Comparison of ENCODE assay signal across 16 mouse cellular contexts in the genomic region with DNA sequence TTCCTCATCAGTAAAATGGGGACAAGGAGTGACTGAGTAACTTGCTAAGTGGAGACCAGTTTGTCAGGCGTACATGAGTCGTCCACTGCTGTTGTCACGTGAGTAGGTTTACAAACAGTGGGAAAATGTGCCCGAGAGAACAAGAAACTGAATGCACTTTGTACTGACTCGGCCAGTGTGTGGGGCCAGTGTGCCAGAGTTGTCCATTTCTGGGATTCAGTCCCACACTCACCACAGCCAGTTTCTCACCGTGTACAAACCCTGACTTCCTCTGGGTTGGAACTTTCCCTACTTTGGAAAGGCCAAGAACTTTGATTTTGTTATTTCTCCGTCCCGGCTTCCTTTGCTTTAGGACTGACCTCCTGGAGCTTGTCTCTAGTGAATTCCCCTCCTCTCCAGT. TPM values are rescaled to one million over a fixed set of nuclear protein-coding genes. Genes with fewer than 3 reads are reported as not detected.
DNase-seq lines count a peak whose midpoint lies in the region; ATAC-seq and TF ChIP-seq lines count a peak whose summit lies in the region.
"Had no signal": no experiment of that assay in that cellular context is flagged by ENCODE, and none has a peak within 500 bp of the region (broad histone marks: within the 10 kb centered on the region; RNA-seq: fewer than 3 reads in every experiment).

No protein-coding gene starts in this region.

- peak overlapping the region; percentile 46; the same call in 1 of the 2 replicates for H3K27ac ChIP-seq in hindbrain, postnatal 0 days
- H3K27ac ChIP-seq in hindbrain, embryonic 16.5 days (ENCODE audit: low read depth, low read length): no peak overlapping the region
- no peak overlapping the region for H3K27ac ChIP-seq in liver, embryonic 16.5 days (ENCODE audit: low read length)
- H3K27ac ChIP-seq: embryonic facial prominence, embryonic 10.5 days; forebrain, embryonic 15.5 days; hindbrain, embryonic 13.5 days; midbrain, embryonic 15.5 days; neural tube, embryonic 15.5 days had no signal

- TF ChIP-seq CTCF in hindbrain, postnatal 0 days (IDR thresholded peaks at IDR 0.05; ENCODE audit: low read depth): no peak
- no peak for TF ChIP-seq CTCF in lung, adult 2 months (IDR thresholded peaks at IDR 0.05; ENCODE audit: insufficient read depth, low read length)

- H3K36me3 ChIP-seq in hindbrain, postnatal 0 days (ENCODE audit: insufficient read depth, low read length): peaks cover 26% of the 10 kb centered on the region
- H3K36me3 ChIP-seq in hindbrain, embryonic 16.5 days (ENCODE audit: control insufficient read depth, insufficient read depth, low read length): peaks cover 18% of the 10 kb centered on the region
- peaks cover 41% of the 10 kb centered on the region for H3K36me3 ChIP-seq in liver, embryonic 16.5 days (ENCODE audit: control insufficient read depth, insufficient read depth)

- no peak overlapping the region for H3K9ac ChIP-seq in hindbrain, postnatal 0 days (replicated peaks; ENCODE audit: low read length)
- H3K9ac ChIP-seq in hindbrain, embryonic 16.5 days (ENCODE audit: low read depth, low read length): no peak overlapping the region
- no peak overlapping the region for H3K9ac ChIP-seq in liver, embryonic 16.5 days (ENCODE audit: low read depth, low read length)
- H3K9ac ChIP-seq: forebrain, embryonic 15.5 days; midbrain, embryonic 15.5 days; neural tube, embryonic 15.5 days had no signal

- peaks cover 3% of the 10 kb centered on the region; the same call in 1 of the 2 replicates for H3K4me1 ChIP-seq in hindbrain, postnatal 0 days (ENCODE audit: insufficient read depth, low read length)
- H3K4me1 ChIP-seq in hindbrain, embryonic 16.5 days (ENCODE audit: control insufficient read depth, insufficient read depth, low read depth, low read length): peaks cover 7% of the 10 kb centered on the region
- H3K4me1 ChIP-seq in lung, adult 2 months (ENCODE audit: control insufficient read depth, insufficient read depth, low read length): peaks cover 17% of the 10 kb centered on the region; the same call in 1 of the 2 replicates
- peaks cover 35% of the 10 kb centered on the region for H3K4me1 ChIP-seq in liver, embryonic 16.5 days (ENCODE audit: control insufficient read depth, low read depth, low read length)

- peak; percentile 44; the same call in 1 of the 2 replicates for ATAC-seq in hindbrain, postnatal 0 days
- no peak for ATAC-seq in hindbrain, embryonic 16.5 days
- ATAC-seq in liver, embryonic 16.5 days (ENCODE audit: low read depth): peak; percentile 27; the same call in 1 of the 2 replicates
- no peak for ATAC-seq in granulocyte monocyte progenitor cell, adult 5-6 weeks (replicated peaks; ENCODE audit: poor library complexity, severe bottlenecking)
- ATAC-seq: forebrain, embryonic 15.5 days; midbrain, embryonic 15.5 days had no signal

- no peak overlapping the region for H3K4me3 ChIP-seq in hindbrain, postnatal 0 days (ENCODE audit: low read length)
- no peak overlapping the region for H3K4me3 ChIP-seq in hindbrain, embryonic 16.5 days (ENCODE audit: low read length)
- H3K4me3 ChIP-seq in lung, adult 2 months (replicated peaks; ENCODE audit: extremely low read depth, low read depth, low read length): no peak overlapping the region
- no peak overlapping the region for H3K4me3 ChIP-seq in liver, embryonic 16.5 days (ENCODE audit: low read depth, low read length)
- H3K4me3 ChIP-seq: embryonic facial prominence, embryonic 10.5 days; forebrain, embryonic 15.5 days; hindbrain, embryonic 13.5 days; midbrain, embryonic 15.5 days; neural tube, embryonic 15.5 days had no signal

- no peak for TF ChIP-seq POLR2A in lung, adult 2 months (IDR thresholded peaks at IDR 0.05; ENCODE audit: borderline replicate concordance, extremely low read depth, low read depth, low read length)

- H3K4me2 ChIP-seq in hindbrain, postnatal 0 days (ENCODE audit: low read depth, low read length): no peak overlapping the region
- no peak overlapping the region for H3K4me2 ChIP-seq in hindbrain, embryonic 16.5 days (ENCODE audit: low read length)
- H3K4me2 ChIP-seq in liver, embryonic 16.5 days (ENCODE audit: low read depth, low read length): no peak overlapping the region
- H3K4me2 ChIP-seq: forebrain, embryonic 15.5 days; heart, embryonic 11.5 days; hindbrain, embryonic 13.5 days; midbrain, embryonic 15.5 days; neural tube, embryonic 15.5 days had no signal

- H3K9me3 ChIP-seq in hindbrain, postnatal 0 days (ENCODE audit: low read length): no peaks in the 10 kb centered on the region
- H3K9me3 ChIP-seq in hindbrain, embryonic 16.5 days (ENCODE audit: control insufficient read depth, low read length): no peaks in the 10 kb centered on the region
- no peaks in the 10 kb centered on the region for H3K9me3 ChIP-seq in liver, embryonic 16.5 days (replicated peaks; ENCODE audit: control insufficient read depth, low read length)
- H3K9me3 ChIP-seq: embryonic facial prominence, embryonic 10.5 days; forebrain, embryonic 15.5 days; hindbrain, embryonic 13.5 days; midbrain, embryonic 15.5 days; neural tube, embryonic 15.5 days had no signal

- peak; percentile 19 for DNase-seq in hindbrain, postnatal 0 days (ENCODE audit: low spot score)
- DNase-seq in lung, postnatal 10 days: peak; percentile 43
- DNase-seq in lung, adult 2 months: no peak
- peak; percentile 92 for DNase-seq in fibroblast of lung, adult 2 months (ENCODE audit: low read depth)
- DNase-seq in urinary bladder, adult 18-20 months (ENCODE audit: low spot score in 2 of 2): no peak
- DNase-seq: cerebellum, adult 11 months had no signal

- no peaks in the 10 kb centered on the region for H3K27me3 ChIP-seq in hindbrain, postnatal 0 days (ENCODE audit: insufficient read depth, low read length)
- no peaks in the 10 kb centered on the region for H3K27me3 ChIP-seq in hindbrain, embryonic 16.5 days (replicated peaks; ENCODE audit: control insufficient read depth, insufficient read depth, low read length)
- H3K27me3 ChIP-seq in liver, embryonic 16.5 days (ENCODE audit: control insufficient read depth, insufficient read depth, low read depth, low read length): no peaks in the 10 kb centered on the region
- H3K27me3 ChIP-seq: forebrain, embryonic 15.5 days; hindbrain, embryonic 13.5 days; midbrain, embryonic 15.5 days; neural tube, embryonic 15.5 days had no signal

- WGBS in hindbrain, postnatal 0 days: 62% methylated on average over 8 of the region's 8 CpGs
- WGBS in hindbrain, embryonic 16.5 days: 78% methylated on average over 8 of the region's 8 CpGs
- WGBS in lung, adult 2 months: 32% methylated on average over 8 of the region's 8 CpGs
- 69% methylated on average over 8 of the region's 8 CpGs for WGBS in liver, embryonic 16.5 days (ENCODE audit: insufficient replicate concordance)

RNA-seq across cellular contexts. Expression of a gene that starts 6.1 kb away (rescaled TPM):
- 131 and 135 TPM in 2 replicates for total RNA-seq in hindbrain, postnatal 0 days (2014; rRNA removed)
- 158 and 160 TPM in 2 replicates for polyA plus RNA-seq in hindbrain, postnatal 0 days (2015; fragmentation: Nextera tagmentation; extraction: Ambion mirVana)
- polyA plus RNA-seq in hindbrain, embryonic 16.5 days (2015; fragmentation: Nextera tagmentation; extraction: Ambion mirVana): 138 and 151 TPM in 2 replicates
- 82.5 and 104 TPM in 2 replicates for polyA plus RNA-seq in lung, adult 2 months (2012; rRNA removed)
- polyA plus RNA-seq in liver, embryonic 16.5 days (2015; fragmentation: Nextera tagmentation; extraction: Ambion mirVana): 112 and 117 TPM in 2 replicates
- total RNA-seq in granulocyte monocyte progenitor cell, adult 5-6 weeks (2014; fragmentation: Nextera tagmentation): 308 and 310 TPM in 2 replicates
- 250 and 257 TPM in 2 replicates for total RNA-seq in granulocyte monocyte progenitor cell, adult 5-6 weeks (2017)

RNA-seq across cellular contexts. Expression of a gene that starts 11.2 kb away (rescaled TPM):
- total RNA-seq in hindbrain, postnatal 0 days (2014; rRNA removed): 1.7 and 4.4 TPM in 2 replicates
- polyA plus RNA-seq in hindbrain, postnatal 0 days (2015; fragmentation: Nextera tagmentation; extraction: Ambion mirVana): 3.6 and 3.8 TPM in 2 replicates
- polyA plus RNA-seq in hindbrain, embryonic 16.5 days (2015; fragmentation: Nextera tagmentation; extraction: Ambion mirVana): 6.9 and 8.1 TPM in 2 replicates
- polyA plus RNA-seq in lung, adult 2 months (2012; rRNA removed): 0.89 and 1.7 TPM in 2 replicates
- polyA plus RNA-seq in liver, embryonic 16.5 days (2015; fragmentation: Nextera tagmentation; extraction: Ambion mirVana): 2.1 and 2.6 TPM in 2 replicates
- total RNA-seq in granulocyte monocyte progenitor cell, adult 5-6 weeks (2014; fragmentation: Nextera tagmentation): 0.43 and 1.1 TPM in 2 replicates
- total RNA-seq in granulocyte monocyte progenitor cell, adult 5-6 weeks (2017): 0.41 and 0.47 TPM in 2 replicates

RNA-seq across cellular contexts. Expression of a gene that starts 18.0 kb away (rescaled TPM):
- 0.68 TPM in 1 of 2 replicates, not detected in the other for total RNA-seq in hindbrain, postnatal 0 days (2014; rRNA removed)
- polyA plus RNA-seq in hindbrain, postnatal 0 days (2015; fragmentation: Nextera tagmentation; extraction: Ambion mirVana): 0.13 and 0.15 TPM in 2 replicates
- polyA plus RNA-seq in hindbrain, embryonic 16.5 days (2015; fragmentation: Nextera tagmentation; extraction: Ambion mirVana): 0.21 and 0.25 TPM in 2 replicates
- 0.86 and 0.95 TPM in 2 replicates for polyA plus RNA-seq in lung, adult 2 months (2012; rRNA removed)
- polyA plus RNA-seq in liver, embryonic 16.5 days (2015; fragmentation: Nextera tagmentation; extraction: Ambion mirVana): 1.5 and 1.7 TPM in 2 replicates
- not detected in 2 replicates for total RNA-seq in granulocyte monocyte progenitor cell, adult 5-6 weeks (2014; fragmentation: Nextera tagmentation)
- total RNA-seq in granulocyte monocyte progenitor cell, adult 5-6 weeks (2017): 1.1 and 1.2 TPM in 2 replicates
- total RNA-seq: left cerebral cortex, postnatal 10 days had no signal

RNA-seq across cellular contexts. Expression of a gene that starts 29.2 kb away (rescaled TPM):
- 18.2 and 26.6 TPM in 2 replicates for total RNA-seq in hindbrain, postnatal 0 days (2014; rRNA removed)
- 12.6 and 14.4 TPM in 2 replicates for polyA plus RNA-seq in hindbrain, postnatal 0 days (2015; fragmentation: Nextera tagmentation; extraction: Ambion mirVana)
- 16.0 and 20.4 TPM in 2 replicates for polyA plus RNA-seq in hindbrain, embryonic 16.5 days (2015; fragmentation: Nextera tagmentation; extraction: Ambion mirVana)
- polyA plus RNA-seq in lung, adult 2 months (2012; rRNA removed): 8.4 and 11.8 TPM in 2 replicates
- polyA plus RNA-seq in liver, embryonic 16.5 days (2015; fragmentation: Nextera tagmentation; extraction: Ambion mirVana): 5.1 and 5.4 TPM in 2 replicates
- total RNA-seq in granulocyte monocyte progenitor cell, adult 5-6 weeks (2014; fragmentation: Nextera tagmentation): 5.3 and 13.0 TPM in 2 replicates
- 11.8 and 13.4 TPM in 2 replicates for total RNA-seq in granulocyte monocyte progenitor cell, adult 5-6 weeks (2017)

Comparison
In these comparisons a context has a peak if more than half of its experiments do, and no peak if none do; other contexts are left out.
1. ATAC-seq: peak in hindbrain, postnatal 0 days (single experiment) and liver, embryonic 16.5 days (single experiment); none in hindbrain, embryonic 16.5 days (single experiment) and granulocyte monocyte progenitor cell, adult 5-6 weeks (single experiment).
2. DNase-seq: peak in hindbrain, postnatal 0 days (single experiment), lung, postnatal 10 days (single experiment) and fibroblast of lung, adult 2 months (single experiment); none in lung, adult 2 months (single experiment) and urinary bladder, adult 18-20 months (0 of 2).